Mouse (Mus musculus): ENCODE results near the gene Icosl. TPM values are rescaled to one million over a fixed set of nuclear protein-coding genes. Genes with fewer than 3 reads are reported as not detected.

Gene Icosl
- total and polyA plus RNA-seq, 3 experiments, result not detected

GRCm38 (mm10) chr10:78104555-78105490, 35.7 kb downstream of the Icosl start:
- Histone ChIP-seq H3K9ac (ENCODE audit: control insufficient read depth, low read depth, low read length, poor library complexity, severe bottlenecking) (no peak overlapping the region), H3K79me2 (ENCODE audit: control insufficient read depth, insufficient read depth, low read length, poor library complexity) (no peaks in the 10 kb centered on the region), H3K9me3 (replicated peaks; ENCODE audit: insufficient read depth, low read length) (no peaks in the 10 kb centered on the region), H3K36me3 (ENCODE audit: control insufficient read depth in 1 of 2, insufficient read depth in 2 of 2, low read length in 2 of 2) (no peaks in the 10 kb centered on the region), H3K4me3 (ENCODE audit: control insufficient read depth in 1 of 2, insufficient read depth in 1 of 2, low read depth in 2 of 2, low read length in 2 of 2) (no peak overlapping the region), H3K4me1 (ENCODE audit: control insufficient read depth in 1 of 2, insufficient read depth in 2 of 2, low read length in 2 of 2) (no peaks in the 10 kb centered on the region), H3K27me3 (ENCODE audit: control insufficient read depth in 1 of 2, insufficient read depth in 2 of 2, low read length in 2 of 2) (peaks cover 0 to 2% of the 10 kb centered on the region in 2 experiments; a peak in 1 of 4 replicates), H3K27ac (ENCODE audit: control insufficient read depth, low read depth, low read length) (no peak overlapping the region)
- no peak for DNase-seq (ENCODE audit: low read depth, low spot score)
- TF ChIP-seq ETS1 (IDR thresholded peaks at IDR 0.05; ENCODE audit: low read depth, low read length) (no peak), ZC3H11A (IDR thresholded peaks at IDR 0.05; ENCODE audit: low read depth, low read length) (no peak), GATA1 (IDR thresholded peaks at IDR 0.05; ENCODE audit: low read depth, low read length) (no peak), USF1 (IDR thresholded peaks at IDR 0.05; ENCODE audit: low read depth, low read length) (no peak), GABPA (IDR thresholded peaks at IDR 0.05; ENCODE audit: low read depth, low read length) (no peak), MEF2A (IDR thresholded peaks at IDR 0.05; ENCODE audit: extremely low read depth, insufficient replicate concordance, low read depth, low read length, poor library complexity, severe bottlenecking) (no peak), RAD21 (IDR thresholded peaks at IDR 0.05; ENCODE audit: low read depth, low read length) (no peak), JUND (IDR thresholded peaks at IDR 0.05; ENCODE audit: low read depth, low read length) (no peak), USF2 (IDR thresholded peaks at IDR 0.05; ENCODE audit: borderline replicate concordance in 1 of 2, insufficient read depth in 1 of 2, low read depth in 1 of 2, low read length in 2 of 2) (no peak), MYB (IDR thresholded peaks at IDR 0.05; ENCODE audit: low read depth, low read length) (no peak), MYC (IDR thresholded peaks at IDR 0.05; ENCODE audit: low read depth, low read length) (no peak), ZNF384 (IDR thresholded peaks at IDR 0.05; ENCODE audit: low read depth, low read length) (no peak), MXI1 (IDR thresholded peaks at IDR 0.05; ENCODE audit: low read depth, low read length) (no peak), BHLHE40 (IDR thresholded peaks at IDR 0.05; ENCODE audit: borderline replicate concordance, low read depth, low read length) (no peak), HCFC1 (IDR thresholded peaks at IDR 0.05; ENCODE audit: low read depth, low read length) (no peak), EP300 (IDR thresholded peaks at IDR 0.05; ENCODE audit: low read depth in 1 of 2, low read length in 2 of 2) (no peak), TAL1 (IDR thresholded peaks at IDR 0.05; ENCODE audit: low read length) (no peak)

GRCm38 (mm10) chr10:78105548-78105947, 36.4 kb downstream of the Icosl start:
- Histone ChIP-seq H3K27me3 (ENCODE audit: control insufficient read depth in 1 of 2, insufficient read depth in 2 of 2, low read length in 2 of 2) (peaks cover 0 to 2% of the 10 kb centered on the region in 2 experiments; a peak in 1 of 4 replicates), H3K36me3 (ENCODE audit: control insufficient read depth in 1 of 2, insufficient read depth in 2 of 2, low read length in 2 of 2) (no peaks in the 10 kb centered on the region), H3K9me3 (replicated peaks; ENCODE audit: insufficient read depth, low read length) (no peaks in the 10 kb centered on the region), H3K4me1 (ENCODE audit: control insufficient read depth in 1 of 2, insufficient read depth in 2 of 2, low read length in 2 of 2) (no peaks in the 10 kb centered on the region), H3K4me3 (ENCODE audit: control insufficient read depth in 1 of 2, insufficient read depth in 1 of 2, low read depth in 2 of 2, low read length in 2 of 2) (no peak overlapping the region), H3K79me2 (ENCODE audit: control insufficient read depth, insufficient read depth, low read length, poor library complexity) (no peaks in the 10 kb centered on the region), H3K27ac (ENCODE audit: control insufficient read depth, low read depth, low read length) (no peak overlapping the region), H3K9ac (ENCODE audit: control insufficient read depth, low read depth, low read length, poor library complexity, severe bottlenecking) (no peak overlapping the region)
- TF ChIP-seq E2F4 (IDR thresholded peaks at IDR 0.05; ENCODE audit: borderline replicate concordance, low read depth, low read length) (no peak), MAX (IDR thresholded peaks at IDR 0.05; ENCODE audit: low read length) (no peak), POLR2A (IDR thresholded peaks at IDR 0.05; ENCODE audit: control insufficient read depth in 1 of 2, insufficient read depth in 1 of 2, low read depth in 1 of 2, low read length in 2 of 2, poor library complexity in 1 of 2) (no peak), BHLHE40 (IDR thresholded peaks at IDR 0.05; ENCODE audit: borderline replicate concordance, low read depth, low read length) (no peak), ZMIZ1 (IDR thresholded peaks at IDR 0.05; ENCODE audit: low read depth, low read length) (no peak), MAZ (IDR thresholded peaks at IDR 0.05; ENCODE audit: low read depth, low read length) (no peak), EP300 (IDR thresholded peaks at IDR 0.05; ENCODE audit: low read depth in 1 of 2, low read length in 2 of 2) (no peak), RAD21 (IDR thresholded peaks at IDR 0.05; ENCODE audit: low read depth, low read length) (no peak), GATA1 (IDR thresholded peaks at IDR 0.05; ENCODE audit: low read depth, low read length) (no peak), KAT2A (conservative IDR thresholded peaks at IDR 0.05; ENCODE audit: low read depth, low read length) (no peak), TBP (IDR thresholded peaks at IDR 0.05; ENCODE audit: low read depth, low read length) (no peak)
- DNase-seq (ENCODE audit: low read depth, low spot score), result no peak

All from MEL (cell line).